Mouse (Mus musculus) ZHBTc4 (cell line): Measurements from ENCODE around the gene A4gnt.

Experiments
- DNase-seq: peaks from one replicate; pipeline ENCODE4 v3.0.0-alpha.2; 2011; ENCODE audit warnings: low read depth, low spot score

A4gnt gene

DNA sequence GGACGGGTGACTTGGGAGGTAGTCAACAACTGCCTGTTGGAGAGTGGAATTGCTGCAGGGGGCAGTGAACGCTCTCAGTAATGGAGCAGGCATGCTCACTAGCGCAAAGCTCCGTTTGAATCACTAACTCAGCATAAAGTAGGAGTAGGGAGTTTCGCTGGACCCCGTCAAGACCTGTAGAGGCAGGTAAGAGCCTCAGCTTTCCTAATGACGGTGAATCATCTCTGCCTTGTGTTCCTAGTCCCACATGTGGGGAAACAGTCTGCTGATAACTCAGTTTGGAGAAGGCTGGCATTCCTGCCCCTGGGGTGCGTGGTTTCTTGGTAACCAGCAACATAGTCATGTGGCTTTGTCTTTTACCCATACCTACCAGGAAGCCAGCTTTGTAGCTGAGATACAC lies 20.0 kb downstream of the A4gnt start:
- no peak for DNase-seq

DNA sequence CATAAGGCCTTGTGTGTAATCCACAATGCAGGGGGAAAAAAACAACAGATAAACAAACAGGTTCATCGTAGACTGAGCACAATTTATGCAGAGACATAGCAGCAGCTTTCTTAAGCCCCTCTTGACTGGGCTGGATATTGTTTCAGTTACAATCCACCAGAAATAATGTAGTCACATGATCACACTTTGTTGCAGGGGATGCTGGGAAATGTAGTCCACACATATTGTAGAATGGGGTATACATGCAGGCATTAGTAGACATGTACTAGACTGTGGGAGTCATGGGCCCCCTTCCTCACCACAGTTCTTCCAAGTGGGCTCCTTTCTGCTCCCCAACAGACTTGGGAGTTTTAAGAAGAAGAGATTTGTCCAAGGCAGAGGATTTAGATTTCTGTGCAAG lies 24.5 kb downstream of the A4gnt start:
- DNase-seq: no peak

DNA sequence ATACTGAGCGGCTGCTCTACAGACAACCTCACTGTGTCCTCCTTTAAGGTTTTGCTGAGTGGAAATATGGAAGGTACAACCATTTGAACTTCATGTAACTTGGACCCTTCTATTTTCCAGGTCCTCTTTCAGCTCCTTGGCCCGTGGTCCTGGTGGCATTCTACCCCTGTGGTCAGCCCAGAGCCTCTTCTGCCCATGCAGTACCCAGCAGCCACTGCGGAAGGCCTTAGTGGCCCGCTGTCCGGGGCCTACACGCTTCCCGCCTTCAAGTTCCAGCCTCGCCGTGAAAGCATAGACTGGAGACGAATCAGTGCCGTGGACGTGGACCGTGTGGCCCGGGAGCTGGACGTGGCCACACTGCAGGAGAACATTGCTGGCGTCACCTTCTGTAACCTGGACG lies 24.9 kb downstream of the A4gnt start:
- no peak for DNase-seq

GRCm38 (mm10) chr9:99637736-99638135 lies 25.4 kb downstream of the A4gnt start:
- DNase-seq: no peak

DNA sequence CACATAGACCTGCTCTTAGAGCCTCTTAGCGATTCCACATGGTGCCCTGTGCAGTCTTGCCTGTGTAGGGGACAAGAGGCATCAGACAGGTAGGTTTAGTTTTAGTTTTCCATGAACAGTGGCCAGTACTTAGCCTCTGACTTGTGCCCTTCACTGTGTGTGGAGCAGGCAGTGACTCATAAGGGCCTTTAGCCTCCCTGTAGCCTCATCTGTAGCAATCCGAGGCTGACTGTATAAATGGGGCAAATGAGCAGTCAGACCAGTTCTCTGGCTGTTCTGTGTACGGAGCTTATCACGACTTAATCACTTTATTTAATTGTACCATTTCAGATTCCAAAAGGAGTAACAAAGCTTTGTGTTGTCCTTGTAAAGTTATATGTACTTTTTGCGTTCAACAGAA lies 27.7 kb downstream of the A4gnt start:
- no peak for DNase-seq

GRCm38 (mm10) chr9:99645416-99645815 lies 33.1 kb downstream of the A4gnt start:
- DNase-seq: no peak

GRCm38 (mm10) chr9:99646102-99646501 lies 33.8 kb downstream of the A4gnt start:
- DNase-seq: no peak

GRCm38 (mm10) chr9:99660756-99661155 lies 48.5 kb downstream of the A4gnt start:
- peak; percentile 71 for DNase-seq

GRCm38 (mm10) chr9:99661606-99662166 lies 49.4 kb downstream of the A4gnt start:
- peak; percentile 49 for DNase-seq

GRCm38 (mm10) chr9:99662406-99662805 lies 50.1 kb downstream of the A4gnt start:
- peak; percentile 89 for DNase-seq

DNA sequence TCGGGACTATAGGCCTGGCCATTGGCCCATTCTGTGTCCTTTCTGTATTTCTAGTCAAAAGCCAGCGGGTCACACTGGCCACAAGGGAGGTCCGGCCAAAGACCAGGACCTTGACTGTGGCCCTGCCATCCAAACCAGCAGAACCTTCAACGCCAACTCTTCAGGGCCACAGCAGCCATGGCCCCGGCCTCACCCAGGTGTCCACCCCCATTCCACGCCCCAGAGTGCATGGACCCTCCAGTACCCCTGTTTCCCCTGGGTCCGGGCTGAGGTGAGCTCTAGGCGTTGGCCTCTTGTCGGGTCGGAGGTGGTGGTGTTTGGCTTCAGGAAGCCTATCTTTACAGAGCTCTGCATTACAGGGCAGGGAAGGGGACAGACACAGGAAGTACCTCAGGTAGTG lies 50.6 kb downstream of the A4gnt start:
- no peak for DNase-seq

DNA sequence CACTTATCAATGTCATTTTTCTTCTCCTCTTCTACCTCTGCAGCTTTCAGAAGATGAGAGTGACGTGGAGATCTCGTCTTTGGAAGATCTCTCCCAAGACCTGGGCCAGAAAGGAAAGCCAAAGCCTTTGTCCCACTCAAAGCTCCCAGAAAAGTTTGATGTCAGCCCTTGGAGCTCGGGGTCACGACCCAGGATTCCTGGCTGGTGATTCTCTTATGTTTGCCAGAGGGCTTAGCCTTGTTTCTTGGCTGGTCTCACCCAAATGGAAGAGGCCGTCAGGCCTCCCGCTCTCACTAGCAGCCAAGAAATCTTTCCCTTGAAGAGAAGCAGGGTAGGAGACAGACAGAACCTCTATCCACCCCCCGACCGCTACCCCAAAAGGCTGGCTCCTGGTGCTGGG lies 55.3 kb downstream of the A4gnt start:
- no peak for DNase-seq

DNA sequence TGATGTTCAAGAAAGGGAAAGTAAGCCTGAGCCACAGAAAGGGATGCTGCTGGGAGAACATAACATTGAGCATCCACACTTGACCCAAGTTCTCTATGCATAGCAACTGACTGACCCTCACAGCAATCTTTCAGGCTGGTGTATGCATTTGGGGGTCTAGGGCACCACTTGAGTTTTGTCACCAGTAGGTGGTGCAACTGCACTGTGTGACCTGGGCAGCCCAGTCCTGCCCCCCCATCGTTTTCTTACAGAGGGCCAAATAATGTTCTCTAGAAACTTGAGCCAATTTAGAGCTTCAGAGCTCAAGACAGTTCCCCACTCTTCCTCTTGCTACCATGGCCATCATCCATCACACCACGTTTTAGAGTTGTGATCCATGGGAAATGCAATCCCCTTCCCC lies 59.3 kb downstream of the A4gnt start:
- DNase-seq: peak; percentile 31
